Mouse (Mus musculus): ENCODE data around the gene Ncf2. TPM values are rescaled to one million over a fixed set of nuclear protein-coding genes. Genes with fewer than 3 reads are reported as not detected.

The Ncf2 gene
- polyA plus RNA-seq, 1 experiment from 2014 or later: 4.7 TPM

DNA sequence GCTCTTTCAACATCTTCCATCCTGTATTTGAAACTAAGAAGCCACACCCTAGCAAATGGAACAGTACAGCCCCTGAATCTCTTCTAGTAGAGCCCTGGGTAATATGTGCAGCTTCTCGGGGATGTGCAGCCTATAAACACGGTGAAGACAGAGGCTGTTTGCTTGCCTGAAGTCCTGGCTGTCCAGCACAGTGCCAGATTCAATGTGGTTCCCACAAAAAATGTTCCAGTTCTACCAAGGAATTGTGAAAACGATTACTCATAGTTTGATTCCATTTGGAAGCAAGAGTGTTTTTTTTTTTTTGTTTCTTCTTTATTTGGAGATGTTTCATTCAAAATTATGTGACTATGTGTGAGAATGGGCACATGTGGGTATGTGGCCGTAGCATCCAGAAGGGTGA, 21.8 kb downstream of the Ncf2 start:
- Histone ChIP-seq H3K27ac (ENCODE audit: low read depth, low read length) (no peak overlapping the region), H3K9ac (ENCODE audit: low read depth, low read length) (no peak overlapping the region), H3K9me3 (replicated peaks; ENCODE audit: control insufficient read depth, low read length) (no peaks in the 10 kb centered on the region), H3K4me1 (ENCODE audit: control insufficient read depth, insufficient read depth, low read length) (0 out of 2 replicates have a peak, but pooled peaks cover under 1% of the 10 kb centered on the region), H3K27me3 (ENCODE audit: control insufficient read depth, insufficient read depth, low read length) (no peaks in the 10 kb centered on the region), H3K4me3 (ENCODE audit: low read depth, low read length) (no peak overlapping the region), H3K4me2 (no peak overlapping the region), H3K36me3 (ENCODE audit: control insufficient read depth, insufficient read depth, low read length) (no peaks in the 10 kb centered on the region)
- ATAC-seq (replicated peaks; ENCODE audit: insufficient number of reproducible peaks, low FRiP score, low TSS enrichment): no peak
- 80% methylated on average over 4 of the region's 4 CpGs for WGBS (ENCODE audit: insufficient replicate concordance)

DNA sequence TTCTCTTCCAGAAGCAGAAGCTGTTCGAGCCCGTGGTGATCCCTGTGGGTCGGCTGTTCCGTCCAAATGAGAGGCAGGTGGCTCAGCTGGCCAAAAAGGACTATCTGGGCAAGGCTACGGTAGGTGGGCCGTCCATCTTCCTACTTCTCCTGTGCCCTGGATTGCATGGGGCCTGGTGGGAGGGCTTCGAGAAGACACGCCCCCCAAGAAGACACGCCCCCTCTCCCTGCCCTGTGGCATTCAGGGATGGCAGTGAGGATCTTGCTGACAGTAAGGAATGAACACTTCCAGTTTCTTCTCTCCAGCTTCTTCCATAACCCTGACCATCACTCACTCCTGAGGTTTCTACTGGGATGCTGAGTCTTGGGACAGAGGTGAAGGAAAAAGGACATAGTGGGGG, 24.2 kb downstream of the Ncf2 start:
- no peaks in the 10 kb centered on the region for H3K36me3 ChIP-seq (ENCODE audit: control insufficient read depth, insufficient read depth, low read length)
- no peaks in the 10 kb centered on the region for H3K27me3 ChIP-seq (ENCODE audit: control insufficient read depth, insufficient read depth, low read length)
- H3K9me3 ChIP-seq (replicated peaks; ENCODE audit: control insufficient read depth, low read length): no peaks in the 10 kb centered on the region
- WGBS (ENCODE audit: insufficient replicate concordance): 64% methylated on average over 9 of the region's 9 CpGs
- no peak overlapping the region for H3K4me2 ChIP-seq
- H3K4me1 ChIP-seq (ENCODE audit: control insufficient read depth, insufficient read depth, low read length): no peaks in the 10 kb centered on the region
- H3K4me3 ChIP-seq (ENCODE audit: low read depth, low read length): no peak overlapping the region
- H3K27ac ChIP-seq (ENCODE audit: low read depth, low read length): no peak overlapping the region
- ATAC-seq (replicated peaks; ENCODE audit: insufficient number of reproducible peaks, low FRiP score, low TSS enrichment): no peak
- no peak overlapping the region for H3K9ac ChIP-seq (ENCODE audit: low read depth, low read length)

DNA sequence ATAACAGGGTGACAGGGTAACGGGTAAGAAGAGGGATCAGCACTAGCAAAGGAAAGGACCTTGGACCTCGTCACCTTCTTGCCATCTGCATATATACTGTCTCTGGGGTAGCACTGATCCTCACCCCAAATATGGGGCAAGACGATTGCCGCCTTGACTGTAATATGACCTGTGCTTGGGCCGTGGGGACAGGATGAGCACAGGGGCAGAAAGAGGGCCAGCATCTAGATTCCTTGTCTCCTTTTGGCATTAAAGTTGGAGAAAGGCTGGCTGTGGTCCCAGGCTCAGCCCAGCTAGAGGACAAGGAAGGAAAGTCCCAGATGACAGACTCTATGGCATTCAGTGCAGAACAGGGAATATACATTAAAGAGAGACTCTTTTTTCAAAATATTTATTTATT, 26.5 kb downstream of the Ncf2 start:
- no peaks in the 10 kb centered on the region for H3K9me3 ChIP-seq (replicated peaks; ENCODE audit: control insufficient read depth, low read length)
- WGBS (ENCODE audit: insufficient replicate concordance): 77% methylated on average over 5 of the region's 5 CpGs
- no peaks in the 10 kb centered on the region for H3K4me1 ChIP-seq (ENCODE audit: control insufficient read depth, insufficient read depth, low read length)
- H3K4me3 ChIP-seq (ENCODE audit: low read depth, low read length): no peak overlapping the region
- no peak overlapping the region for H3K27ac ChIP-seq (ENCODE audit: low read depth, low read length)
- no peak overlapping the region for H3K9ac ChIP-seq (ENCODE audit: low read depth, low read length)
- no peaks in the 10 kb centered on the region for H3K36me3 ChIP-seq (ENCODE audit: control insufficient read depth, insufficient read depth, low read length)
- H3K27me3 ChIP-seq (ENCODE audit: control insufficient read depth, insufficient read depth, low read length): no peaks in the 10 kb centered on the region
- no peak for ATAC-seq (replicated peaks; ENCODE audit: insufficient number of reproducible peaks, low FRiP score, low TSS enrichment)
- no peak overlapping the region for H3K4me2 ChIP-seq

DNA sequence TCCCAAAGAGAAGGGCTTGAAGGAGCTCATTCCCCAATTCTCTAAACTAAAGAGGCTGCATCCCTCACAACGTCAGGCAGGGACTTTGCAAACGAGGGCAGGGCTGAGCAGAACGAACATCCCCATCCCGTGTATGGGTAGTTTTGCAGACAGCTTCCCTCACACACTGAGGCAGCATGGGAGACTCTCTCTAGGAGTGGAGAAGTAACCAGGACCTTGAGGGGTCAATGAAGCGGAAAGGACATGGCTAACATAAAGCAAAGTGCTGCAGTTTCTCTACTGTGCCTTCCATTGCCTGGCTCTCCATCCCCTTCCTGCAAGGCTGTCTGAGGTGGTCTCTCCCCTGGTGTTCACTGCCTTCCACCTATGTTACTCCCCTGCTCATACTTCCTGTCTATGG, 28.2 kb downstream of the Ncf2 start:
- no peak overlapping the region for H3K9ac ChIP-seq (ENCODE audit: low read depth, low read length)
- no peaks in the 10 kb centered on the region for H3K4me1 ChIP-seq (ENCODE audit: control insufficient read depth, insufficient read depth, low read length)
- WGBS (ENCODE audit: insufficient replicate concordance): 65% methylated on average over 5 of the region's 5 CpGs
- H3K4me3 ChIP-seq (ENCODE audit: low read depth, low read length): no peak overlapping the region
- no peak overlapping the region for H3K27ac ChIP-seq (ENCODE audit: low read depth, low read length)
- no peaks in the 10 kb centered on the region for H3K9me3 ChIP-seq (replicated peaks; ENCODE audit: control insufficient read depth, low read length)
- no peaks in the 10 kb centered on the region for H3K36me3 ChIP-seq (ENCODE audit: control insufficient read depth, insufficient read depth, low read length)
- no peak overlapping the region for H3K4me2 ChIP-seq
- H3K27me3 ChIP-seq (ENCODE audit: control insufficient read depth, insufficient read depth, low read length): no peaks in the 10 kb centered on the region
- ATAC-seq (replicated peaks; ENCODE audit: insufficient number of reproducible peaks, low FRiP score, low TSS enrichment): no peak

DNA sequence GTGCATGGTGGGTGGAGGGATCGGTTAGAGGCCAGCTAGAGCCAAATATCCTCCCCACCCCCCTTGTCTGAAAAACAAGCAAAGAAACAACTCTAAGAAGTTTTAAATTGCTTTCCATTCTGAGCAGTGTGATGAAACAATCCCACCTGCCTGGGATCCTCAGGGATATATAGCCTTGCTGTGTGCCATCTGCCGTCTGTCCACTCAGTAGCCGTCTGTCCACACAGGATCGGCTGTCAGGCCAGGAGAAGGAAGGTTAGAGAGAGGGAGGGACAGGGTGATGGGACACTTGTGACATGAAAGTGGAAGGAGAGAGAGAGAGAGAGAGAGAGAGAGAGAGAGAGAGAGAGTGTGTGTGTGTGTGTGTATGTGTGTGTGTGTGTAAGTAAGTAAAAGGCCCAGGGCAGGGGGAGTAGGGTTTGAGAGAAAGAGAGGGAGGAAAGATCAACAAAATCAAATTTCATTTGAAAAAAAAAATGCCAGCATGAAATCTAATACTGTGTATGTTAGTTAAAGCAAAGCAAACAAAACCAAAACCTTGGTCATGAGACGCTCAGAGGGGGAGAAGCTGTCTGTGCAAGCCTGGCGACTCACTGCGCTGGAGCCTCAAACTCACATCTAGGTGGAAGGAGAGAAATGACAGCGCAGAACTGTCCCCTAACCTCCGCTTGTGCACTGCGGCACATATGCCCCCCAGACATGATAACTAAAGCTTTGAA, 28.8 kb downstream of the Ncf2 start:
- no peak overlapping the region for H3K4me3 ChIP-seq (ENCODE audit: low read depth, low read length)

DNA sequence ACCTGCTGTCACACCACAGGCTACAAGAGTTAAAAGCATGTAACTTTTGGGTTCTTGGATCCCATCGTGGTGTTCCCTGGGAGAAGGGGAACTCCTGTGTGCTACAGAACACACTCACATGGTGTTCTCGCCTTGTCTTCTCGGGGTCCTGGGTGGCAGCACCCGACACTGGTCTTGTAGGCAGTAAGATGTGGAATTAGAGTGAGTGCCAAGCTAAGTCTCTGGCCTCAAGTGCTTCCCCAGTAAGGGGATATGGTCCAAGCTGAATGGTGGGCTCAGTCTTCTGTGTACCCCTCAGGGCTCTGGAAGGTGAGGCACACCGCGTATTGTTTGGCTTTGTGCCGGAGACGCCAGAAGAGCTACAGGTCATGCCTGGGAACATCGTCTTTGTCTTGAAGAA, 30.1 kb downstream of the Ncf2 start:
- H3K27ac ChIP-seq (ENCODE audit: low read depth, low read length): no peak overlapping the region
- H3K36me3 ChIP-seq (ENCODE audit: control insufficient read depth, insufficient read depth, low read length): no peaks in the 10 kb centered on the region
- H3K9me3 ChIP-seq (replicated peaks; ENCODE audit: control insufficient read depth, low read length): no peaks in the 10 kb centered on the region
- 88% methylated on average over 9 of the region's 9 CpGs for WGBS (ENCODE audit: insufficient replicate concordance)
- no peak for ATAC-seq (replicated peaks; ENCODE audit: insufficient number of reproducible peaks, low FRiP score, low TSS enrichment)
- no peaks in the 10 kb centered on the region for H3K4me1 ChIP-seq (ENCODE audit: control insufficient read depth, insufficient read depth, low read length)
- no peak overlapping the region for H3K9ac ChIP-seq (ENCODE audit: low read depth, low read length)
- no peak overlapping the region for H3K4me3 ChIP-seq (ENCODE audit: low read depth, low read length)
- no peak overlapping the region for H3K4me2 ChIP-seq
- no peaks in the 10 kb centered on the region for H3K27me3 ChIP-seq (ENCODE audit: control insufficient read depth, insufficient read depth, low read length)

More for the DNA sequence above, 28.8 kb downstream of the Ncf2 start:
- ATAC-seq (replicated peaks; ENCODE audit: insufficient number of reproducible peaks, low FRiP score, low TSS enrichment): no peak
- no peaks in the 10 kb centered on the region for H3K4me1 ChIP-seq (ENCODE audit: control insufficient read depth, insufficient read depth, low read length)
- no peak overlapping the region for H3K4me2 ChIP-seq
- no peak overlapping the region for H3K27ac ChIP-seq (ENCODE audit: low read depth, low read length)
- no peaks in the 10 kb centered on the region for H3K36me3 ChIP-seq (ENCODE audit: control insufficient read depth, insufficient read depth, low read length)
- no peak overlapping the region for H3K9ac ChIP-seq (ENCODE audit: low read depth, low read length)
- no peaks in the 10 kb centered on the region for H3K27me3 ChIP-seq (ENCODE audit: control insufficient read depth, insufficient read depth, low read length)
- no peaks in the 10 kb centered on the region for H3K9me3 ChIP-seq (replicated peaks; ENCODE audit: control insufficient read depth, low read length)
- 76% methylated on average over 10 of the region's 10 CpGs for WGBS (ENCODE audit: insufficient replicate concordance)

DNA sequence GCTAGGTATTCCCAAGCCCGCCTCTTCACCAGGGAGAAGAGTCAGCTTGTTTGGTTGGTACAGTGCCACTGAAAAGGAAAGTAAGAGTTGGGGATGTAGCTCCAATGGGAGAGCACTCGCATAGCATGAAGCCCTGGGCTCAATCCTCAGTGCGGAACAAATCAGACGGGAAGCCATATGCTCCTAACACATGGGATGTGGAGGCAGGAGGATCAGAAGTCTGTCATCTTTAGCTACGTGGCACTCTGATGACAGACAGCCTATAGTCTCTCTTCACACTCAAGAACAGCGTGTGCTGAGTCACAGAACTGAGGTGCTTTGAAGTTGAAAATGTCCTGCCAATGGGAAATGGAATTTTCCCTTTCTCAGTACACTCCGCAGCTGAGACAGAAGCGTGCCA, 31.0 kb downstream of the Ncf2 start:
- Histone ChIP-seq H3K4me3 (ENCODE audit: low read depth, low read length) (no peak overlapping the region), H3K36me3 (ENCODE audit: control insufficient read depth, insufficient read depth, low read length) (no peaks in the 10 kb centered on the region), H3K27ac (ENCODE audit: low read depth, low read length) (no peak overlapping the region), H3K9ac (ENCODE audit: low read depth, low read length) (no peak overlapping the region), H3K4me2 (no peak overlapping the region), H3K27me3 (ENCODE audit: control insufficient read depth, insufficient read depth, low read length) (no peaks in the 10 kb centered on the region), H3K9me3 (replicated peaks; ENCODE audit: control insufficient read depth, low read length) (no peaks in the 10 kb centered on the region), H3K4me1 (ENCODE audit: control insufficient read depth, insufficient read depth, low read length) (no peaks in the 10 kb centered on the region)
- ATAC-seq (replicated peaks; ENCODE audit: insufficient number of reproducible peaks, low FRiP score, low TSS enrichment): no peak
- whole genome bisulfite sequencing (ENCODE audit: insufficient replicate concordance): 80% methylated on average over 8 of the region's 8 CpGs

DNA sequence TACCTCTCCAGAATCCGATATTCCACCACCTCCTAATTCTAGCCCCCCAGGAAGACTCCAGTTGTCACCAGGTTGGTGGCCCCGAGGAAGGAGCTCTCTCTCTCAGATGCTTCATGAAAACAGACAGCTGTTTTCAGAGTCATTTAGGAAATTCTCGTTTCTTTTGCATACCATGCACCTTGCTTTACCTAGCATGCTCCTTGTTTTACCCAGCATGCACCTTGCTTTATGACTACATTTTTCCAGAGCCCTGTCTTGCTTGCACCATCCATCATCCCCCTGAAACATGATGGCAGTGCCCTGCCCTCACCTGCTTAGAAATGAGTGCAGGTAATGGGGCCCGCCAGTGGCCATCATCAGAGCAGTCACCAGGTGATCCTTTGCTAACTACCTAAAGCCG, 31.6 kb downstream of the Ncf2 start:
- Histone ChIP-seq H3K27me3 (ENCODE audit: control insufficient read depth, insufficient read depth, low read length) (no peaks in the 10 kb centered on the region), H3K9ac (ENCODE audit: low read depth, low read length) (no peak overlapping the region), H3K36me3 (ENCODE audit: control insufficient read depth, insufficient read depth, low read length) (no peaks in the 10 kb centered on the region), H3K4me3 (ENCODE audit: low read depth, low read length) (no peak overlapping the region), H3K4me1 (ENCODE audit: control insufficient read depth, insufficient read depth, low read length) (no peaks in the 10 kb centered on the region), H3K9me3 (replicated peaks; ENCODE audit: control insufficient read depth, low read length) (no peaks in the 10 kb centered on the region), H3K27ac (ENCODE audit: low read depth, low read length) (no peak overlapping the region), H3K4me2 (no peak overlapping the region)
- no peak for ATAC-seq (replicated peaks; ENCODE audit: insufficient number of reproducible peaks, low FRiP score, low TSS enrichment)
- 80% methylated on average over 5 of the region's 5 CpGs for WGBS (ENCODE audit: insufficient replicate concordance)

DNA sequence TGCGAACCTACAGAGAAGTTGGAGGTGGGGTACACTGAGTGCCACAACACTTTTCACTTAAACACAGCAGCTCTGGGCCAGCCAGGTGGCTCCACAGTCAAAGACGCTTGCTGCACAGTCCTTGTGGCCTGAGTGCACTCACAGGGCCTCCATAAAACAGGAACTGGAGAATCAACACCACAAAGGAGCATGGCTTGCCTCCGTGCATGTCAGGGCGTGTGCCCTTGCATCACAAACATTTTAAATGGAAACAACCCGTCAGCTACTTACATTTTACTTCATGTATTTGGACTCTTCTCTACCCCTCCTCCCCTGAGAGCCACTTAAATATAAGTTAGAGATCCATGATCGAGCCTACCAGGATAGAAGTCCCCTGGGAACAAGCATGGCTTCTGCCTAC, 32.3 kb downstream of the Ncf2 start:
- WGBS (ENCODE audit: insufficient replicate concordance): 85% methylated on average over 6 of the region's 6 CpGs
- H3K27me3 ChIP-seq (ENCODE audit: control insufficient read depth, insufficient read depth, low read length): no peaks in the 10 kb centered on the region
- ATAC-seq (replicated peaks; ENCODE audit: insufficient number of reproducible peaks, low FRiP score, low TSS enrichment): no peak
- no peak overlapping the region for H3K4me2 ChIP-seq
- H3K4me1 ChIP-seq (ENCODE audit: control insufficient read depth, insufficient read depth, low read length): no peaks in the 10 kb centered on the region
- H3K27ac ChIP-seq (ENCODE audit: low read depth, low read length): no peak overlapping the region
- no peak overlapping the region for H3K9ac ChIP-seq (ENCODE audit: low read depth, low read length)
- H3K36me3 ChIP-seq (ENCODE audit: control insufficient read depth, insufficient read depth, low read length): peaks cover 4% of the 10 kb centered on the region
- no peak overlapping the region for H3K4me3 ChIP-seq (ENCODE audit: low read depth, low read length)
- no peaks in the 10 kb centered on the region for H3K9me3 ChIP-seq (replicated peaks; ENCODE audit: control insufficient read depth, low read length)

Measured in heart, embryonic 11.5 days (tissue).